Mouse (Mus musculus) MEL (cell line): ENCODE measurements around the gene Acox3. TPM values are rescaled to one million over a fixed set of nuclear protein-coding genes. Genes with fewer than 3 reads are reported as not detected.

Experiments used
- DNase-seq: peaks from one replicate; pipeline ENCODE4 v3.0.0; 2011; ENCODE audit warnings: low read depth, low spot score
- H3K27ac ChIP-seq: 2 replicates; pipeline ENCODE4 v1.5.1; 2012; ENCODE audit warnings: low read depth, mild to moderate bottlenecking, control low read depth, low read length, moderate library complexity; ENCODE audit not compliant: control insufficient read depth
- H3K27me3 ChIP-seq, 2 experiments: fragments of 150-350 bp in 1 of 2; sonication (generic) in 1 of 2; 2 replicates each; pipeline ENCODE4 v1.6.1; 2012; ENCODE audit warnings: low read length in 2 of 2, mild to moderate bottlenecking in 2 of 2, improper control_type of control experiment in 1 of 2, moderate library complexity in 1 of 2; ENCODE audit not compliant: insufficient read depth in 2 of 2, control insufficient read depth in 1 of 2
- H3K36me3 ChIP-seq, 2 experiments: 2 replicates each; pipeline ENCODE4 v1.6.1; 2012 to 2014; ENCODE audit warnings: low read length in 2 of 2, improper control_type of control experiment in 1 of 2, inconsistent platforms in 1 of 2, mild to moderate bottlenecking in 1 of 2; ENCODE audit not compliant: insufficient read depth in 2 of 2, control insufficient read depth in 1 of 2
- H3K4me1 ChIP-seq, 2 experiments: fragments of 150-350 bp in 1 of 2; sonication (generic) in 1 of 2; 2 replicates each; pipeline ENCODE4 v1.6.1; 2012; ENCODE audit warnings: low read length in 2 of 2, improper control_type of control experiment in 1 of 2, mild to moderate bottlenecking in 1 of 2; ENCODE audit not compliant: insufficient read depth in 2 of 2, control insufficient read depth in 1 of 2
- H3K4me3 ChIP-seq, 2 experiments: fragments of 150-350 bp in 1 of 2; sonication (generic) in 1 of 2; 2 replicates each; pipeline ENCODE4 v1.5.1; 2012; ENCODE audit warnings: low read depth in 2 of 2, low read length in 2 of 2, mild to moderate bottlenecking in 2 of 2, moderate library complexity in 2 of 2, control low read depth in 1 of 2, improper control_type of control experiment in 1 of 2; ENCODE audit not compliant: control insufficient read depth in 1 of 2, insufficient read depth in 1 of 2
- H3K79me2 ChIP-seq: 2 replicates; pipeline ENCODE4 v1.6.1; 2012; ENCODE audit warnings: mild to moderate bottlenecking, low read length, moderate library complexity; ENCODE audit not compliant: control insufficient read depth, poor library complexity, insufficient read depth
- H3K9ac ChIP-seq: 2 replicates; pipeline ENCODE4 v1.6.1; 2012; ENCODE audit warnings: low read depth, mild to moderate bottlenecking, control low read depth, low read length, moderate library complexity; ENCODE audit not compliant: control insufficient read depth, poor library complexity, severe bottlenecking
- H3K9me3 ChIP-seq: fragments of 150-350 bp; sonication (generic); replicated peaks from 2 replicates; pipeline ENCODE4 v1.6.1; 2012; ENCODE audit warnings: mild to moderate bottlenecking, low read length, improper control_type of control experiment, moderate library complexity; ENCODE audit not compliant: insufficient read depth
- CHD1 ChIP-seq: IDR thresholded peaks from 2 replicates; pipeline ENCODE4 v1.6.1; 2012; ENCODE audit warnings: low read depth, mild to moderate bottlenecking, inconsistent platforms, low read length, improper control_type of control experiment
- CHD2 ChIP-seq: IDR thresholded peaks from 2 replicates; pipeline ENCODE4 v1.6.1; 2011; ENCODE audit warnings: low read length, improper control_type of control experiment
- E2F4 ChIP-seq: IDR thresholded peaks from 2 replicates; pipeline ENCODE4 v1.6.1; 2011; ENCODE audit warnings: low read depth, low read length, improper control_type of control experiment, borderline replicate concordance
- ELF1 ChIP-seq: IDR thresholded peaks from 2 replicates; pipeline ENCODE4 v1.6.1; 2014; ENCODE audit warnings: low read depth, mild to moderate bottlenecking, inconsistent platforms, low read length, improper control_type of control experiment, moderate library complexity
- EP300 ChIP-seq, 2 experiments: IDR thresholded peaks; 2 replicates each; pipeline ENCODE4 v1.6.1; 2011; ENCODE audit warnings: improper control_type of control experiment in 2 of 2, low read length in 2 of 2, low read depth in 1 of 2, mild to moderate bottlenecking in 1 of 2
- GATA1 ChIP-seq: IDR thresholded peaks from 2 replicates; pipeline ENCODE4 v1.6.1; 2011; ENCODE audit warnings: low read depth, low read length, improper control_type of control experiment
- MAX ChIP-seq: IDR thresholded peaks from 2 replicates; pipeline ENCODE4 v1.6.1; 2011; ENCODE audit warnings: low read length, improper control_type of control experiment
- MEF2A ChIP-seq: IDR thresholded peaks from 2 replicates; pipeline ENCODE4 v1.6.1; 2014; ENCODE audit warnings: low read depth, mild to moderate bottlenecking, inconsistent platforms, low read length, improper control_type of control experiment; ENCODE audit not compliant: poor library complexity, insufficient replicate concordance, severe bottlenecking; ENCODE audit errors: extremely low read depth
- POLR2A ChIP-seq, 2 experiments: IDR thresholded peaks; 2 replicates each; pipeline ENCODE4 v1.6.1; 2011 to 2012; ENCODE audit warnings: low read length in 2 of 2, mild to moderate bottlenecking in 2 of 2, control low read depth in 1 of 2, improper control_type of control experiment in 1 of 2, low read depth in 1 of 2, moderate library complexity in 1 of 2; ENCODE audit not compliant: control insufficient read depth in 1 of 2, insufficient read depth in 1 of 2, poor library complexity in 1 of 2
- POLR2AphosphoS2 ChIP-seq: IDR thresholded peaks from 2 replicates; pipeline ENCODE4 v1.6.1; 2011; ENCODE audit warnings: low read length, improper control_type of control experiment
- RAD21 ChIP-seq: IDR thresholded peaks from 2 replicates; pipeline ENCODE4 v1.6.1; 2011; ENCODE audit warnings: mild to moderate bottlenecking, low read depth, low read length, improper control_type of control experiment
- SIN3A ChIP-seq: IDR thresholded peaks from 2 replicates; pipeline ENCODE4 v1.6.1; 2012; ENCODE audit warnings: low read length, improper control_type of control experiment, inconsistent platforms
- SMC3 ChIP-seq: IDR thresholded peaks from 2 replicates; pipeline ENCODE4 v1.6.1; 2011; ENCODE audit warnings: low read depth, low read length, improper control_type of control experiment
- TCF12 ChIP-seq: IDR thresholded peaks from 2 replicates; pipeline ENCODE4 v1.6.1; 2014; ENCODE audit warnings: low read depth, mild to moderate bottlenecking, inconsistent platforms, low read length, improper control_type of control experiment, moderate library complexity
- USF2 ChIP-seq, 2 experiments: IDR thresholded peaks; 2 replicates each; pipeline ENCODE4 v1.6.1; 2011 to 2012; ENCODE audit warnings: improper control_type of control experiment in 2 of 2, low read length in 2 of 2, borderline replicate concordance in 1 of 2, inconsistent platforms in 1 of 2, low read depth in 1 of 2, mild to moderate bottlenecking in 1 of 2; ENCODE audit not compliant: insufficient read depth in 1 of 2
- ZC3H11A ChIP-seq: IDR thresholded peaks from 2 replicates; pipeline ENCODE4 v1.6.1; 2012; ENCODE audit warnings: low read depth, mild to moderate bottlenecking, inconsistent platforms, low read length, improper control_type of control experiment
- ZMIZ1 ChIP-seq: IDR thresholded peaks from 2 replicates; pipeline ENCODE4 v1.6.1; 2012; ENCODE audit warnings: low read depth, mild to moderate bottlenecking, inconsistent platforms, low read length, improper control_type of control experiment, moderate library complexity
- polyA plus RNA-seq, 2 experiments: library from polyadenylated mRNA; stranded (reverse) in 1 of 2; unstranded in 1 of 2; fragments of >175 nt in 1 of 2; fragments of >200 nt in 1 of 2; gene quantifications; 2 replicates each; pipeline versions ENCODE4 v1.2.1 to v1.2.4; 2012; ENCODE audit warnings: low replicate concordance in 2 of 2, low read depth in 1 of 2; ENCODE audit not compliant: insufficient read length in 2 of 2, insufficient read depth in 1 of 2, missing spikeins in 1 of 2
- total RNA-seq: library from RNA; depleted of rRNA; stranded (reverse); fragments of 300-350 nt; gene quantifications from 2 replicates; pipeline ENCODE4 v1.2.3, GENCODE M21; 2012

Acox3 gene
- total and polyA plus RNA-seq, 3 experiments: 6.5 to 11.4 TPM; not detected in 1

- H3K4me3 ChIP-seq: no peak overlapping the region
- no peaks in the 10 kb centered on the region for H3K4me1 ChIP-seq
- H3K27ac ChIP-seq: no peak overlapping the region
- TF ChIP-seq RAD21 (no peak), ZC3H11A (no peak)
- DNase-seq: no peak
- H3K36me3 ChIP-seq: no peaks in the 10 kb centered on the region
- H3K79me2 ChIP-seq: no peaks in the 10 kb centered on the region
- no peaks in the 10 kb centered on the region for H3K9me3 ChIP-seq
- H3K9ac ChIP-seq: no peak overlapping the region
- no peaks in the 10 kb centered on the region for H3K27me3 ChIP-seq
Observed at GRCm38 (mm10) chr5:35631224-35631623, 48.4 kb downstream of the Acox3 start.

- Histone ChIP-seq H3K27me3 (no peaks in the 10 kb centered on the region), H3K27ac (no peak overlapping the region), H3K4me1 (no peaks in the 10 kb centered on the region), H3K79me2 (no peaks in the 10 kb centered on the region), H3K9me3 (no peaks in the 10 kb centered on the region), H3K9ac (no peak overlapping the region), H3K4me3 (no peak overlapping the region), H3K36me3 (no peaks in the 10 kb centered on the region)
- no peak for DNase-seq
- no peak for TF ChIP-seq SMC3
- TF ChIP-seq SIN3A: no peak
- no peak for TF ChIP-seq MEF2A
- TF ChIP-seq EP300 (IDR thresholded peaks at IDR 0.05; ENCODE audit: low read depth in 1 of 2, low read length in 2 of 2): no peak
- no peak for TF ChIP-seq CHD2
- TF ChIP-seq ELF1: no peak
- no peak for TF ChIP-seq E2F4
- no peak for TF ChIP-seq ZMIZ1
- no peak for TF ChIP-seq USF2 (IDR thresholded peaks at IDR 0.05; ENCODE audit: borderline replicate concordance in 1 of 2, insufficient read depth in 1 of 2, low read depth in 1 of 2, low read length in 2 of 2)
- no peak for TF ChIP-seq POLR2AphosphoS2
- TF ChIP-seq GATA1: no peak
- TF ChIP-seq CHD1: no peak
- no peak for TF ChIP-seq MAX
- TF ChIP-seq POLR2A (IDR thresholded peaks at IDR 0.05; ENCODE audit: control insufficient read depth in 1 of 2, insufficient read depth in 1 of 2, low read depth in 1 of 2, low read length in 2 of 2, poor library complexity in 1 of 2): no peak
- no peak for TF ChIP-seq TCF12
Observed at GRCm38 (mm10) chr5:35631755-35632154, 48.9 kb downstream of the Acox3 start.
